Mouse (Mus musculus) midbrain, embryonic 14.5 days (tissue): Measurements from ENCODE around the gene Zfp667. TPM values are rescaled to one million over a fixed set of nuclear protein-coding genes. Genes with fewer than 3 reads are reported as not detected.

Experiments used
- ATAC-seq: fragments of 200-750 bp; cut with Nextera tagmentation; 2 replicates; pipeline ENCODE4 v1.8.0; 2017; ENCODE audit warnings: moderate number of reproducible peaks, moderate library complexity; ENCODE audit not compliant: low FRiP score, low TSS enrichment
- DNase-seq: peaks from one replicate; pipeline ENCODE4 v3.0.0-alpha.2; 2015
- H3K27ac ChIP-seq: fragments of 300-500 bp; sonication (generic); replicated peaks from 2 replicates; pipeline ENCODE4 v1.5.1; 2014; ENCODE audit warnings: mild to moderate bottlenecking, low read depth, low read length, moderate library complexity
- H3K27me3 ChIP-seq: fragments of 300-500 bp; sonication (generic); 2 replicates; pipeline ENCODE4 v1.6.1; 2014; ENCODE audit warnings: low read length, control low read depth, mixed read lengths; ENCODE audit not compliant: control insufficient read depth, insufficient read depth
- H3K36me3 ChIP-seq: fragments of 300-500 bp; sonication (generic); 2 replicates; pipeline ENCODE4 v1.6.1; 2014; ENCODE audit warnings: low read length, control low read depth; ENCODE audit not compliant: control insufficient read depth, insufficient read depth
- H3K4me1 ChIP-seq: fragments of 300-500 bp; sonication (generic); 2 replicates; pipeline ENCODE4 v1.6.1; 2014; ENCODE audit warnings: mild to moderate bottlenecking, antibody characterized with exemption, low read length, control low read depth; ENCODE audit not compliant: control insufficient read depth, insufficient read depth
- H3K4me2 ChIP-seq: fragments of 300-500 bp; sonication (generic); 2 replicates; pipeline ENCODE4 v1.6.1; 2014; ENCODE audit warnings: mild to moderate bottlenecking, low read length, moderate library complexity
- H3K4me3 ChIP-seq: fragments of 300-500 bp; sonication (generic); replicated peaks from 2 replicates; pipeline ENCODE4 v1.5.1; 2014; ENCODE audit warnings: low read depth, low read length
- H3K9ac ChIP-seq: fragments of 300-500 bp; sonication (generic); replicated peaks from 2 replicates; pipeline ENCODE4 v1.6.1; 2014; ENCODE audit warnings: mild to moderate bottlenecking, low read length, moderate library complexity
- H3K9me3 ChIP-seq: fragments of 300-500 bp; sonication (generic); 2 replicates; pipeline ENCODE4 v1.6.1; 2016; ENCODE audit warnings: low read length, control low read depth, mixed read lengths; ENCODE audit not compliant: control insufficient read depth
- WGBS: fragments of 180-500 bp; shearing (Covaris S2); extraction: QIAGEN DNeasy Blood & Tissue Kit; methylation state at CpG from one replicate; pipeline ENCODE4 v1.1.7; 2014; 5-methylcytosine and 5-hydroxymethylcytosine counted together
- polyA plus RNA-seq: library from polyadenylated mRNA; unstranded; fragments of >200 nt; fragmentation: Nextera tagmentation; extraction: Ambion mirVana; gene quantifications from 2 replicates; pipeline ENCODE4 v1.2.1, GENCODE M21; 2014

Zfp667 gene
- polyA plus RNA-seq, 1 experiment from 2014 or later: 13.9 TPM

DNA sequence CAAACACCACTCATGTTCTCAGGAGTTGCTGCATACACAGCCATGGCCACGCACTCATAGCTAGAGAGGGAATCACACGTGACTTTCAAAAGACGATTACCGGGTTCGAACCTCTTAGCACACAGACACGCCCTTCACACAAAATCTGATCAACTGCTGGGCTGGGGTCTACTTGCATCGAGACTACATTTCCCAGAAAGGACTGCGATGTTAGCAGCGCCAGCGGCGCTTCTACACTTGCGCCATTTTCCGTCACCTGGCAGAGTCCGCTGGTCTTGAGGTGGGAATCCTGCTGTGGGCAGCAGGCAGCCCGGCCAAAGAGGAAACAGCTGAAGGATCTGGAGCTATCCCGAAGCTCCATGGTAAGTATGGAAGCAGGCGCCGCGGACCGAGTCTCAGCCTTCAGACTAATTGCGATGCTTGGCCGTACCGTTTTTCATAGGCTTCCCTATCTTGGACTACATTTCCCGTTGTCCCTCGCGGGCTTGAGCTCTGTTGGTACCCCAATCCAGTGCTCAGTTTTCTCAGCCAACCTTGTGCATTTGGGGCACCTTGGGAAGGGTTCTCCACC lies 57.2 kb downstream of the Zfp667 start, which contains the start of gene Gm3854:
Gene Gm3854, plus strand, starts transcription at position 259 of the 571 bp plus-strand sequence.
- H3K27me3 ChIP-seq: no peaks in the 10 kb centered on the region
- H3K4me3 ChIP-seq: peak within 1 kb of the TSS; percentile 59
- peaks cover 4% of the 10 kb centered on the region; the same call in 1 of the 2 replicates for H3K4me1 ChIP-seq
- H3K9me3 ChIP-seq: no peaks in the 10 kb centered on the region
- peak; percentile 92 for DNase-seq
- under 1% methylated on average over 26 of the region's 26 CpGs for WGBS
- peak within 1 kb of the TSS; percentile 67 for H3K9ac ChIP-seq
- H3K36me3 ChIP-seq: no peaks in the 10 kb centered on the region
- H3K4me2 ChIP-seq: peak within 1 kb of the TSS; percentile 59
- H3K27ac ChIP-seq: peak within 1 kb of the TSS; percentile 82
- peak; percentile 92 for ATAC-seq

DNA sequence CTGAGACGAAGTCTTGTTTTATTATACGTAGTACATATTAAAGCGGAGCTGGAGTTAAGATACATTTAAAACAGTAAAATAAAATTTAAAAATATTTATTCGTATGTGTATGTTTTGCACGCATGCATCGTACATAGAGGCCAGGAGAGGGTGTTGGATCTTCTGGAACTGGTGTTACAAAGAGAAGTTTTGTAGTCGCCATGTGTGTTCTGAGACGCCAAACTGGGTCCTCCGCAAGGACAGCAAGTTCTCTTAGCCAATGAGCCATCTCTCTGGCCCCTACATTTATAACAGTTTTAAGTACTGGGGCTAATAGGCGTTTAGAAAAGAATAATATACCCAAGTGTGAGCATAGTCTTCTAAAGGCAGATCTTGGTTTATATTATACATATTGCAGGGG lies 57.7 kb downstream of the Zfp667 start:
- no peak for DNase-seq
- Histone ChIP-seq H3K4me1 (peaks cover 4% of the 10 kb centered on the region; the same call in 1 of the 2 replicates), H3K27me3 (no peaks in the 10 kb centered on the region), H3K27ac (0 out of 2 replicates have a peak overlapping the region, but pooled peaks have one; percentile 20), H3K9me3 (no peaks in the 10 kb centered on the region), H3K4me2 (peak overlapping the region; percentile 59), H3K9ac (peak overlapping the region; percentile 67), H3K4me3 (peak overlapping the region; percentile 59), H3K36me3 (no peaks in the 10 kb centered on the region)
- 33% methylated on average over 10 of the region's 10 CpGs for WGBS
- ATAC-seq: peak; percentile 35; the same call in 1 of the 2 replicates

Other genes with a start within 250 kb of the Zfp667 start
- gene Nlrp4c, start 241.4 kb upstream of the Zfp667 start, polyA plus RNA-seq: not detected in 2 replicates
- 12.0 and 19.1 TPM in 2 replicates for gene Zfp787, start 130.6 kb upstream of the Zfp667 start, polyA plus RNA-seq
- 82.8 and 94.7 TPM in 2 replicates for gene Zfp444, start 114.4 kb upstream of the Zfp667 start, polyA plus RNA-seq
- gene Galp, start 89.5 kb upstream of the Zfp667 start, polyA plus RNA-seq: not detected in 2 replicates
- not detected in 2 replicates for gene Zscan5b, start 64.3 kb upstream of the Zfp667 start, polyA plus RNA-seq
- not detected in 2 replicates for gene Epp13, start 33.9 kb upstream of the Zfp667 start, polyA plus RNA-seq
- gene Zfp583, start 44.7 kb downstream of the Zfp667 start, polyA plus RNA-seq: 12.7 and 13.4 TPM in 2 replicates
- gene Gm3854, start 57.2 kb downstream of the Zfp667 start, polyA plus RNA-seq: 5.5 and 5.7 TPM in 2 replicates
- gene Zfp78, start 76.7 kb downstream of the Zfp667 start, polyA plus RNA-seq: 6.1 and 6.4 TPM in 2 replicates
- gene Zfp28, start 96.7 kb downstream of the Zfp667 start, polyA plus RNA-seq: 14.6 and 17.7 TPM in 2 replicates
- gene Smim17, start 112.1 kb downstream of the Zfp667 start, polyA plus RNA-seq: 3.4 and 6.9 TPM in 2 replicates
- not detected in 2 replicates for gene Gm20715, start 123.7 kb downstream of the Zfp667 start, polyA plus RNA-seq
- gene Olfr1344, start 152.1 kb downstream of the Zfp667 start, polyA plus RNA-seq: 0.20 and 0.23 TPM in 2 replicates
- gene Olfr1336, start 169.6 kb downstream of the Zfp667 start, polyA plus RNA-seq: 0.04 TPM in 1 of 2 replicates, not detected in the other
- not detected in 2 replicates for gene Olfr1346, start 180.5 kb downstream of the Zfp667 start, polyA plus RNA-seq
- not detected in 2 replicates for gene Olfr5, start 200.4 kb downstream of the Zfp667 start, polyA plus RNA-seq
- gene Olfr1347, start 213.2 kb downstream of the Zfp667 start, polyA plus RNA-seq: not detected in 2 replicates
- not detected in 2 replicates for gene Olfr1348, start 222.2 kb downstream of the Zfp667 start, polyA plus RNA-seq
- not detected in 2 replicates for gene Olfr1349, start 236.4 kb downstream of the Zfp667 start, polyA plus RNA-seq